In the genomic region with DNA sequence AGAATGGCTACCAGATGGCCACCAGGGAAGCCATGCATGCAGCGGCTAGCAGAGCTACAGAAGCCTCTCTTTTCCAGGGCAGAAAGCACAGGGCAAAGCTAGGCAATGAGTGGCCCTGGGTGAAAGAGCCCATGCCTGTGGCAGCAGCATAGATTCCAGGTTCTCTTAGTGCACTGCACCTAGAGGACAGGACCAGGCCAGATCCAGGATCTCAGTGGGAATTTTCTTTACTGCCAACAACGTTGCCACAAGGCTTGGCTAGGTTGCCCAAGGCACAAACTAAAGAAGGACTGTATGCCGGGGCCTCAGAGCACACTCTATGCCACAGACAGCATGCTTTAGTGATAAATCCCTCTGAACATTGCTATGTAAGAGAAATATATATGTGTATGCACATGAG, we compare ENCODE assay signal across 16 mouse cellular contexts.
DNase-seq lines count a peak whose midpoint lies in the region; TF ChIP-seq lines count a peak whose summit lies in the region.
"Had no signal": no experiment of that assay in that cellular context is flagged by ENCODE, and none has a peak within 500 bp of the region (broad histone marks: within the 10 kb centered on the region; RNA-seq: fewer than 3 reads in every experiment).

No protein-coding gene starts in this region.

- no peak for TF ChIP-seq POLR2A in heart, adult 2 months (IDR thresholded peaks at IDR 0.05; ENCODE audit: insufficient read depth, low read depth, low read length)

- DNase-seq in heart, adult 11 months, result peak; percentile 61
- DNase-seq in heart, adult 2 months, result no peak
- DNase-seq in urinary bladder, adult 2 months (ENCODE audit: low spot score), result peak; percentile 13
- no peak for DNase-seq in urinary bladder, postnatal 36 days (ENCODE audit: low spot score in 2 of 2)
- DNase-seq: adrenal gland, adult 2 months; adrenal gland, adult 8-10 months; adrenal gland, postnatal 10 days; adrenal gland, postnatal 14 days; adrenal gland, postnatal 25 days; adrenal gland, postnatal 36 days; B cell, adult 2 months; cerebellum, adult 11 months; cerebellum, adult 11-12 months; cerebellum, adult 18-20 months had no signal

- H3K36me3 ChIP-seq in heart, adult 2 months (ENCODE audit: control insufficient read depth, insufficient read depth, low read length), result no peaks in the 10 kb centered on the region
- H3K36me3 ChIP-seq: G1E had no signal

- no peak overlapping the region for H3K9ac ChIP-seq in heart, adult 2 months (ENCODE audit: low read depth, low read length)

- intact Hi-C loops in heart, adult 2 months (cut with DNase I), result no loop called here

- 85% methylated on average over 3 of the region's 3 CpGs for WGBS in heart, adult 2 months

- TF ChIP-seq CTCF in heart, adult 2 months (IDR thresholded peaks at IDR 0.05), result no peak

- TF ChIP-seq EP300 in heart, adult 2 months (IDR thresholded peaks at IDR 0.05; ENCODE audit: insufficient read depth, low read depth, low read length), result no peak

- no peak overlapping the region for H3K27ac ChIP-seq in heart, adult 2 months

- H3K79me2 ChIP-seq in heart, adult 2 months (replicated peaks; ENCODE audit: control insufficient read depth, insufficient read depth, low read length), result no peaks in the 10 kb centered on the region

- no peak overlapping the region for H3K4me3 ChIP-seq in heart, adult 2 months

- H3K27me3 ChIP-seq in heart, adult 2 months (ENCODE audit: control insufficient read depth, insufficient read depth, low read length), result no peaks in the 10 kb centered on the region
- H3K27me3 ChIP-seq: Patski had no signal

- peaks cover 5% of the 10 kb centered on the region for H3K4me1 ChIP-seq in heart, adult 2 months (ENCODE audit: control insufficient read depth, insufficient read depth, low read length)

Comparison
In these comparisons a context has a peak if more than half of its experiments do, and no peak if none do; other contexts are left out.
1. DNase-seq: peak in heart, adult 11 months (single experiment) and urinary bladder, adult 2 months (single experiment); none in heart, adult 2 months (0 of 2) and urinary bladder, postnatal 36 days (0 of 2).